Mouse (Mus musculus): Measurements from ENCODE around the gene Fam120a.
A peak's percentile ranks its signal among the peaks of the same experiment; 100 is the strongest.

The Fam120a gene

DNA sequence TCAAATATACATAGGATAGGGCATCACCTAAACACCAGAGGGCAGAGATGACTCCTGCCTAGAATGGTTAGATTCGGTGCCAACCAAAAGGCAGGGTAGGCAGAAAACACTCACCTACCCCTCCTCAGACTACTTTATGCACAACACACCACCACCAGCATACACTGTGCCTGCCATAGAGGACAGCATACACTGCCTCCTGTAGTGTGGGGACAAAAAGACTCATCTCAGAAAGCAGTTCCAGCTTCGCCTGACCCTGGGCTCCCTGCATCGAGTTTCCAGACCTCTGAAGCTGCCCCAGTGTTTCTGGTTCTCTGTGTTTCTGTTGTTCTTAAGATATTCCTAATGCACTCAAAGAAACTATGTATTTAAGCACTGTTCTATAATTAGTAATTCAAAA, 54.7 kb downstream of the Fam120a start:
- DNase-seq (ENCODE audit: low spot score): no peak

DNA sequence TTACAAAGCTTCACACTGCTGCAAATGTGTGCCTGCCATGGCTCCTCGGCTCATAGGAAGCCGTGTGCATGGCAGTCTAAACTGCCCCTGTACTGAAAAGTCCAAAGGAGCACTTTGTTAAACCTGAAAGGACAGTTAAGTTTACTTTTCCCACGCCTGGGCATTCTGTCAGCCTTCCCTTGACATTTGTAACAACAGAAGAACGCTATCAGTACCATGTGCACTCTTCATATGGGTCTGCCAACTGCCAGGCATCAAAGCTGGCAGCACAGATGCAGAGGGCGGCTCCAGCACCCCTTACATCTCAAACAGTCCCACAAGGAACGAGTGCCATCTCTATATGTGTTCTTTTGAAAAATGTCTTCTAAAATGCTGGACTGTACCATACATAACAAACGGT, 56.4 kb downstream of the Fam120a start:
- DNase-seq (ENCODE audit: low spot score): no peak

- DNase-seq (ENCODE audit: low spot score): no peak
Observed at GRCm38 (mm10) chr13:48905458-48905857, 62.4 kb downstream of the Fam120a start.

DNA sequence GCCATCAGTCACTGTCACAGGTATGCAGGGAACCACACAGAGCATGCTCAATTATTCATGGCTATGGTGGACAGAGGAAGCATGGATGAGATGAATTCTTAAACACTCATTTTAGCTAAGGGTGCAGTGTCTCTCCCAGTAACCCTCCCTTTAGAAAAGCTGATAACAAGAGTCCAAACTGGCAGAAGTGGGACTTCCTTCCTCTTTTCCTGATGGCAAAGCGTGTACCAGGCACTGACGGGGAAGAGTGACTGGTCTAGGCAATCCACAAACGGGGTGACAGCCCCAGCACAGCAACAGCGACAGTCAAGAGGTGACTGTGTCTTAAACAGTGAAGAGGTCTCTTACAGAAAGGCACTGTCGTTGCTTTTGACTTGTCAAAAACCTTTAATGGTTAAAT, 72.4 kb downstream of the Fam120a start:
- DNase-seq (ENCODE audit: low spot score): no peak

DNA sequence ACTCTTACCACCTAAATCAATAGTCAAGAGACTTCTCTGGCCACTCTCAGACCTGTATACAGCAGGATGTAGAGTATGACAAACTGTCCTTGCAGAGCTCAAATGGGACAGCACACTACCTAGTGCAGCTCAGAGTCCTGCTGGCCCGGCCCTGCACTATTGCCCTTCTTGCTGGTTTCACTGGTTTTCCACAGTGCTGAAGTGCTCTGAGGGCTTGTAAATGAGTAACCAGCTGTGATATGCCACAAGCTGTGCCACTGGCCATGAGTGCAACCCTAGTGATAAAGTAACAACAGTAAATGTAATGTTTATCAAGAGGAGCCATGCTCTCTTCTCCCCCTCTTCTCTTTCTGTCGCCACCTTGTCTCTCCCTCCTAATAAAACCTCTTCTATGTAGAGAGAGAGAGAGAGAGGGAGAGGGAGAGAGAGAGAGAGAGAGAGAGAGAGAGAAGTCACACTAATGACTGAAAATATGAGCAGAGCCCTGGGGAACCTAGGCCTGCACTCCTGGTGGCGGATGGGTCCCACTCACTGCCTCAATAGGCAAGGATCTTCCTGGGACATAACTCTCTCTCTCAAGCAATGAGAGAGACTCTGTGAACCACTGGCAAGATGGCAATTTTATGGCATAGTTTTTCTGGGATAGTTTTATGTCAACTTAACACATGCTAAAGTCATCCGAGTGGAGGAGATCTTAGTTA, 77.4 kb downstream of the Fam120a start:
- DNase-seq (ENCODE audit: low spot score): no peak

GRCm38 (mm10) chr13:48878534-48878933, 89.3 kb downstream of the Fam120a start:
- peak; percentile 92 for DNase-seq (ENCODE audit: low spot score)

- no peak for DNase-seq (ENCODE audit: low spot score)
Observed at GRCm38 (mm10) chr13:48877805-48878204, 90.0 kb downstream of the Fam120a start.

- no peak for DNase-seq (ENCODE audit: low spot score)
Observed at GRCm38 (mm10) chr13:48872726-48873125, 95.1 kb downstream of the Fam120a start.

GRCm38 (mm10) chr13:48871887-48872606, 95.8 kb downstream of the Fam120a start:
- DNase-seq (ENCODE audit: low spot score): no peak

DNA sequence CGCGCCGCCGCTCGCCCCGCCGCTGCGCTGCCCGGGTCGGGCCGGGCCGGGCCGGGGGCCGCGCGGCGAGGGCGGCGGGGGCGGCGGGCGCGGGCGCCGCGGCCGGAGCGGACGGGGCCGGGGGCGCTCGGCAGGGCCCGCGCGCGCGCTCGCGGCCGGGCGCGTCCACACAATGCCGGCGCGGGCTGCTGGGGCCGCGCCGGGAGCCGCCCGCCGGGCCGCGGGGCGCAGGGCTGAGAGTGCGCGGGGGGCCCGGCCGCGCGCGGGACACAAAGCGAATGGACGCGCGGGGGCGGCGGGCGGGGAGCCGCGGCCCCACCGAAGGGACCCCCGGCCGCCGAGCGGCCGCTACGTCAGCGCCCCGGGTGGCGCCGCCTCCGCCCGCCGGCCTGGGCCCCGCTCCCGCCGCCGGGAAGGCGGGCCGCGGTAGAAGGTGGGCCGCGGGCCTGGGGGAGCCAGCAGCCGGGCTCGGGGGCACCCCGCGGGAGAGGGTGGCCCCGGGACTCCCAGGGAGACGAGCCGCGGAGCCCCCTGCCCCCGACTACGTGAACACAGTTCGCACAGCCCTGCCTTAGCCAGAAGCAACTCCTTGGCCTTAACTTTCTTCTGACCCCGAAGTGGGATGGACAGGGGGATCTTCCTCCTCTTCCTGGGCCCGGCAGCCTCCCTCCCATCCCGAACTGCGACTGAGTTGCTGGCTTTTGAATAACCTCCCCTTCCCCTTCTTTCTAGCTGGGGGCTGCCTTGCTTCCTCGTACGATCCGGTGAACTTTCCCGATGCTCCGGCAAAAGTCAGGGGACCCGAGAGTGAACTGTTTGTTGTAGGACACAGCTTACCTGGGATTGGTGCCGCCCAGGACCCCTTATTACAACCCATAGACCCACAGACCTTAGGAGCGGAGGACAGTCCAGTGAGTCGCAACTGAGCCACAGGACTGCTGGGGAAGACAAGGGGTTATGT, 96.8 kb downstream of the Fam120a start, which contains the start of gene Phf2:
Gene Phf2, minus strand, starts transcription at position 349 of the 961 bp plus-strand sequence.
- peak; percentile 41 for DNase-seq (ENCODE audit: low spot score)

- DNase-seq (ENCODE audit: low spot score): peak; percentile 43
Observed at GRCm38 (mm10) chr13:48869950-48870770, 97.7 kb downstream of the Fam120a start.

DNA sequence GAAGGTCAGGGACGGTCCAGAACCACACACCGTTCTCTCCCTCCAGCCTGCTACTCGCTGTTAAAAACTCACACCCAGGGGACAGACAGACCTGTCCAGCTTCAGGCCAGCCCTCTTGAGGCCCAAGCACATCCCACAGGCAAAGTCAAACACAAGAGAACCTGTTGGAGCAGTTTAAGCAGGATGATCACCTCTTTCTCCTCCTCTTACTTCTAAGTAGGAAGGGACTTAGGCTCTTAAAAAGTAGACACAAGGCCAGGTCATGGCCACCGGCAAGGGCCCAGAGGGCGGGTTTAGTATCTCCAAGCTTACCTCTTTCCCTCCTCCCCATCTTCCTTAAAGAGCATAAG, 98.2 kb downstream of the Fam120a start:
- no peak for DNase-seq (ENCODE audit: low spot score)

GRCm38 (mm10) chr13:48869088-48869487, 98.7 kb downstream of the Fam120a start:
- DNase-seq (ENCODE audit: low spot score): no peak

GRCm38 (mm10) chr13:48864673-48865356, 103.0 kb downstream of the Fam120a start:
- no peak for DNase-seq (ENCODE audit: low spot score)

GRCm38 (mm10) chr13:48863556-48863955, 104.3 kb downstream of the Fam120a start:
- no peak for DNase-seq (ENCODE audit: low spot score)

GRCm38 (mm10) chr13:48861913-48862312, 105.9 kb downstream of the Fam120a start:
- DNase-seq (ENCODE audit: low spot score): no peak

GRCm38 (mm10) chr13:48858779-48859178, 109.0 kb downstream of the Fam120a start:
- DNase-seq (ENCODE audit: low spot score): no peak

GRCm38 (mm10) chr13:48858054-48858453, 109.8 kb downstream of the Fam120a start:
- DNase-seq (ENCODE audit: low spot score): no peak

- DNase-seq (ENCODE audit: low spot score): no peak
Observed at GRCm38 (mm10) chr13:48857246-48857932, 110.4 kb downstream of the Fam120a start.

- DNase-seq (ENCODE audit: low spot score): no peak
Observed at GRCm38 (mm10) chr13:48853947-48854346, 113.9 kb downstream of the Fam120a start.
